Mouse (Mus musculus) liver, adult 2 months (tissue): ENCODE results near the gene Olfr981. TPM values are rescaled to one million over a fixed set of nuclear protein-coding genes. Genes with fewer than 3 reads are reported as not detected.

Experiments
- DNase-seq: peaks from one replicate; pipeline ENCODE4 v3.0.0-alpha.2; 2011; ENCODE audit warnings: low read depth, low spot score; ENCODE audit errors: extremely low read depth
- H3K27ac ChIP-seq: fragments of 200-500 bp; replicated peaks from 2 replicates; pipeline ENCODE4 v1.5.1; 2012; ENCODE audit warnings: low read depth, mild to moderate bottlenecking, control low read depth, inconsistent platforms, low read length; ENCODE audit not compliant: insufficient read depth
- H3K27me3 ChIP-seq: fragments of 200-500 bp; 2 replicates; pipeline ENCODE4 v1.6.1; 2012; ENCODE audit warnings: mild to moderate bottlenecking, moderate library complexity, low read length, inconsistent platforms; ENCODE audit not compliant: control insufficient read depth, insufficient read depth
- H3K36me3 ChIP-seq: fragments of 200-500 bp; 2 replicates; pipeline ENCODE4 v1.6.1; 2012; ENCODE audit warnings: low read length, inconsistent platforms; ENCODE audit not compliant: control insufficient read depth, insufficient read depth
- H3K4me1 ChIP-seq: fragments of 200-500 bp; 2 replicates; pipeline ENCODE4 v1.6.1; 2011; ENCODE audit warnings: low read length; ENCODE audit not compliant: control insufficient read depth, insufficient read depth
- H3K4me3 ChIP-seq: fragments of 200-500 bp; 2 replicates; pipeline ENCODE4 v1.5.1; 2011; ENCODE audit warnings: low read depth, mild to moderate bottlenecking, control low read depth, low read length, moderate library complexity; ENCODE audit not compliant: insufficient read depth
- H3K79me2 ChIP-seq: fragments of 200-500 bp; 2 replicates; pipeline ENCODE4 v1.6.1; 2012; ENCODE audit warnings: inconsistent platforms, mild to moderate bottlenecking, low read length, moderate library complexity; ENCODE audit not compliant: control insufficient read depth, insufficient read depth
- H3K9ac ChIP-seq: fragments of 200-500 bp; 2 replicates; pipeline ENCODE4 v1.6.1; 2012; ENCODE audit warnings: low read depth, mild to moderate bottlenecking, control low read depth, inconsistent platforms, low read length
- CTCF ChIP-seq: fragments of 200-500 bp; IDR thresholded peaks from 2 replicates; pipeline ENCODE4 v1.5.1; 2011; ENCODE audit warnings: low read depth, low read length, control low read depth
- POLR2A ChIP-seq: fragments of 200-500 bp; IDR thresholded peaks from 2 replicates; pipeline ENCODE4 v1.6.1; 2011; ENCODE audit warnings: low read length, control low read depth; ENCODE audit not compliant: insufficient read depth; ENCODE audit errors: extremely low read depth
- WGBS: fragments of 180-500 bp; shearing (Covaris S2); methylation state at CpG from one replicate; pipeline ENCODE4 v1.1.7; 2018; 5-methylcytosine and 5-hydroxymethylcytosine counted together
- polyA plus RNA-seq: library from polyadenylated mRNA; depleted of rRNA; stranded (reverse); fragments of >200 nt; gene quantifications from 2 replicates; pipeline ENCODE4 v1.2.3, GENCODE M21; 2012; rRNA removed
- total RNA-seq: library from RNA; depleted of rRNA; stranded (reverse); fragments of >200 nt; gene quantifications from 2 replicates; pipeline ENCODE4 v1.2.3, GENCODE M21; 2014; rRNA removed

The Olfr981 gene
- total and polyA plus RNA-seq, 2 experiments = not detected

GRCm38 (mm10) chr9:40073529-40073928, 52.3 kb downstream of the Olfr981 start, which contains the start of gene Olfr982:
Gene Olfr982, plus strand, starts transcription at chr9:40073829.
- no peak within 1 kb of the TSS for H3K9ac ChIP-seq
- no peaks in the 10 kb centered on the region for H3K79me2 ChIP-seq
- WGBS = 82% methylated on average over 2 of the region's 2 CpGs
- no peak within 1 kb of the TSS for H3K27ac ChIP-seq
- H3K36me3 ChIP-seq = no peaks in the 10 kb centered on the region
- H3K4me3 ChIP-seq = no peak within 1 kb of the TSS
- H3K4me1 ChIP-seq = no peaks in the 10 kb centered on the region
- DNase-seq = no peak
- TF ChIP-seq POLR2A (no peak), CTCF (no peak)
- no peaks in the 10 kb centered on the region for H3K27me3 ChIP-seq

Other genes starting within 250 kb of the Olfr981 start
- not detected in 2 replicates for gene Olfr968, start 238.2 kb upstream of the Olfr981 start, total RNA-seq
- gene Olfr968, start 238.2 kb upstream of the Olfr981 start, polyA plus RNA-seq = not detected in 2 replicates
- not detected in 2 replicates for gene Olfr969, start 230.5 kb upstream of the Olfr981 start, total RNA-seq
- gene Olfr969, start 230.5 kb upstream of the Olfr981 start, polyA plus RNA-seq = not detected in 2 replicates
- not detected in 2 replicates for gene Olfr970, start 212.6 kb upstream of the Olfr981 start, total RNA-seq
- gene Olfr970, start 212.6 kb upstream of the Olfr981 start, polyA plus RNA-seq = not detected in 2 replicates
- gene Olfr971, start 184.6 kb upstream of the Olfr981 start, total RNA-seq = not detected in 2 replicates
- gene Olfr971, start 184.6 kb upstream of the Olfr981 start, polyA plus RNA-seq = not detected in 2 replicates
- not detected in 2 replicates for gene Olfr972, start 155.0 kb upstream of the Olfr981 start, total RNA-seq
- not detected in 2 replicates for gene Olfr972, start 155.0 kb upstream of the Olfr981 start, polyA plus RNA-seq
- gene Olfr229, start 114.1 kb upstream of the Olfr981 start, total RNA-seq = not detected in 2 replicates
- gene Olfr229, start 114.1 kb upstream of the Olfr981 start, polyA plus RNA-seq = not detected in 2 replicates
- not detected in 2 replicates for gene Olfr974, start 84.0 kb upstream of the Olfr981 start, total RNA-seq
- gene Olfr974, start 84.0 kb upstream of the Olfr981 start, polyA plus RNA-seq = not detected in 2 replicates
- gene Olfr975, start 69.4 kb upstream of the Olfr981 start, total RNA-seq = not detected in 2 replicates
- not detected in 2 replicates for gene Olfr975, start 69.4 kb upstream of the Olfr981 start, polyA plus RNA-seq
- gene Olfr976, start 60.3 kb upstream of the Olfr981 start, total RNA-seq = not detected in 2 replicates
- not detected in 2 replicates for gene Olfr976, start 60.3 kb upstream of the Olfr981 start, polyA plus RNA-seq
- gene Olfr978, start 29.4 kb upstream of the Olfr981 start, total RNA-seq = not detected in 2 replicates
- gene Olfr978, start 29.4 kb upstream of the Olfr981 start, polyA plus RNA-seq = not detected in 2 replicates
- not detected in 2 replicates for gene Olfr979, start 18.0 kb upstream of the Olfr981 start, total RNA-seq
- not detected in 2 replicates for gene Olfr979, start 18.0 kb upstream of the Olfr981 start, polyA plus RNA-seq
- gene Olfr980, start 11.9 kb upstream of the Olfr981 start, total RNA-seq = not detected in 2 replicates
- not detected in 2 replicates for gene Olfr980, start 11.9 kb upstream of the Olfr981 start, polyA plus RNA-seq
- not detected in 2 replicates for gene Olfr982, start 52.4 kb downstream of the Olfr981 start, total RNA-seq
- gene Olfr982, start 52.4 kb downstream of the Olfr981 start, polyA plus RNA-seq = not detected in 2 replicates
- not detected in 2 replicates for gene Olfr983, start 72.1 kb downstream of the Olfr981 start, total RNA-seq
- gene Olfr983, start 72.1 kb downstream of the Olfr981 start, polyA plus RNA-seq = not detected in 2 replicates
- gene Olfr984, start 92.7 kb downstream of the Olfr981 start, total RNA-seq = not detected in 2 replicates
- not detected in 2 replicates for gene Olfr984, start 92.7 kb downstream of the Olfr981 start, polyA plus RNA-seq
- not detected in 2 replicates for gene Olfr985, start 108.7 kb downstream of the Olfr981 start, total RNA-seq
- not detected in 2 replicates for gene Olfr985, start 108.7 kb downstream of the Olfr981 start, polyA plus RNA-seq
- gene Tmem225, start 126.7 kb downstream of the Olfr981 start, total RNA-seq = not detected in 2 replicates
- not detected in 2 replicates for gene Tmem225, start 126.7 kb downstream of the Olfr981 start, polyA plus RNA-seq
- 0.09 TPM in 1 of 2 replicates, not detected in the other for gene Olfr986, start 159.5 kb downstream of the Olfr981 start, total RNA-seq
- not detected in 2 replicates for gene Olfr986, start 159.5 kb downstream of the Olfr981 start, polyA plus RNA-seq
- gene Zfp202, start 170.9 kb downstream of the Olfr981 start, total RNA-seq = 0.65 and 0.67 TPM in 2 replicates
- gene Zfp202, start 170.9 kb downstream of the Olfr981 start, polyA plus RNA-seq = 0.28 and 0.29 TPM in 2 replicates
- 0.09 and 0.13 TPM in 2 replicates for gene Scn3b, start 247.8 kb downstream of the Olfr981 start, total RNA-seq
- gene Scn3b, start 247.8 kb downstream of the Olfr981 start, polyA plus RNA-seq = 0.02 TPM in 1 of 2 replicates, not detected in the other